Mouse (Mus musculus) limb, embryonic 12.5 days (tissue): ENCODE measurements around the gene Abhd17b. TPM values are rescaled to one million over a fixed set of nuclear protein-coding genes. Genes with fewer than 3 reads are reported as not detected.

ENCODE experiments used
- ATAC-seq: fragments of 200-750 bp; cut with Nextera tagmentation; 2 replicates; pipeline ENCODE4 v1.8.0; 2017; ENCODE audit warnings: low read depth, moderate TSS enrichment; ENCODE audit not compliant: insufficient number of reproducible peaks, insufficient read depth, low FRiP score, low TSS enrichment
- H3K27ac ChIP-seq: fragments of 300-500 bp; sonication (generic); 2 replicates; pipeline ENCODE4 v1.5.1; 2016; ENCODE audit warnings: mild to moderate bottlenecking, moderate library complexity
- H3K27me3 ChIP-seq: fragments of 300-500 bp; sonication (generic); 2 replicates; pipeline ENCODE4 v1.6.1; 2016; ENCODE audit warnings: mild to moderate bottlenecking, moderate library complexity
- H3K36me3 ChIP-seq: fragments of 300-500 bp; sonication (generic); 2 replicates; pipeline ENCODE4 v1.6.1; 2016; ENCODE audit warnings: mild to moderate bottlenecking, moderate library complexity
- H3K4me1 ChIP-seq: fragments of 300-500 bp; sonication (generic); replicated peaks from 2 replicates; pipeline ENCODE4 v1.6.1; 2016
- H3K4me2 ChIP-seq: fragments of 300-500 bp; sonication (generic); 2 replicates; pipeline ENCODE4 v1.6.1; 2016; ENCODE audit warnings: mild to moderate bottlenecking, moderate library complexity
- H3K4me3 ChIP-seq: fragments of 300-500 bp; sonication (generic); replicated peaks from 2 replicates; pipeline ENCODE4 v1.5.1; 2016; ENCODE audit warnings: mild to moderate bottlenecking
- H3K9ac ChIP-seq: fragments of 300-500 bp; sonication (generic); replicated peaks from 2 replicates; pipeline ENCODE4 v1.6.1; 2016; ENCODE audit warnings: mild to moderate bottlenecking, moderate library complexity
- H3K9me3 ChIP-seq: fragments of 300-500 bp; sonication (generic); 2 replicates; pipeline ENCODE4 v1.6.1; 2016; ENCODE audit warnings: mild to moderate bottlenecking, moderate library complexity
- WGBS: fragments of 180-500 bp; shearing (Covaris S2); methylation state at CpG from one replicate; pipeline ENCODE4 v1.1.7; 2016; 5-methylcytosine and 5-hydroxymethylcytosine counted together
- polyA plus RNA-seq: library from polyadenylated mRNA; unstranded; fragments of >200 nt; fragmentation: Nextera tagmentation; extraction: Ambion mirVana; gene quantifications from 2 replicates; pipeline ENCODE4 v1.2.1, GENCODE M21; 2016

Gene Abhd17b
- polyA plus RNA-seq: 35.5 and 37.4 TPM in 2 replicates

- H3K9ac ChIP-seq: peak within 1 kb of the TSS; percentile 96
- under 1% methylated on average over 86 of the region's 105 CpGs for WGBS
- H3K27ac ChIP-seq: peak within 1 kb of the TSS; percentile 99
- peak within 1 kb of the TSS; percentile 78 for H3K4me3 ChIP-seq
- 0 out of 2 replicates have a peak, but pooled peaks cover 4% of the 10 kb centered on the region for H3K36me3 ChIP-seq
- H3K4me2 ChIP-seq: peak within 1 kb of the TSS; percentile 78
- peak; percentile 35 for ATAC-seq
- H3K9me3 ChIP-seq: no peaks in the 10 kb centered on the region
- H3K27me3 ChIP-seq: no peaks in the 10 kb centered on the region
- H3K4me1 ChIP-seq: peaks cover 19% of the 10 kb centered on the region
These were observed at the start of gene Abhd17b for GRCm38 (mm10) chr19:21653172-21653981. Abhd17b (plus strand) TSS chr19:21653185.

GRCm38 (mm10) chr19:21603836-21604235, 49.1 kb upstream of the Abhd17b start:
- no peak overlapping the region for H3K9ac ChIP-seq
- H3K4me1 ChIP-seq: 0 out of 2 replicates have a peak, but pooled peaks cover 8% of the 10 kb centered on the region
- 74% methylated on average over 3 of the region's 3 CpGs for WGBS
- H3K27ac ChIP-seq: no peak overlapping the region
- ATAC-seq: no peak
- no peaks in the 10 kb centered on the region for H3K36me3 ChIP-seq
- no peak overlapping the region for H3K4me2 ChIP-seq
- H3K27me3 ChIP-seq: no peaks in the 10 kb centered on the region
- no peaks in the 10 kb centered on the region for H3K9me3 ChIP-seq
- no peak overlapping the region for H3K4me3 ChIP-seq

- H3K27ac ChIP-seq: no peak overlapping the region
- H3K9me3 ChIP-seq: no peaks in the 10 kb centered on the region
- H3K4me1 ChIP-seq: no peaks in the 10 kb centered on the region
- H3K9ac ChIP-seq: no peak overlapping the region
- H3K4me3 ChIP-seq: no peak overlapping the region
- ATAC-seq: no peak
- H3K36me3 ChIP-seq: no peaks in the 10 kb centered on the region
- 87% methylated on average over 3 of the region's 3 CpGs for WGBS
- H3K4me2 ChIP-seq: no peak overlapping the region
- H3K27me3 ChIP-seq: no peaks in the 10 kb centered on the region
These were observed 47.7 kb upstream of the Abhd17b start for GRCm38 (mm10) chr19:21605294-21605693.

- Histone ChIP-seq H3K9me3 (no peaks in the 10 kb centered on the region), H3K4me1 (no peaks in the 10 kb centered on the region), H3K36me3 (no peaks in the 10 kb centered on the region), H3K27me3 (no peaks in the 10 kb centered on the region), H3K9ac (no peak overlapping the region), H3K4me2 (no peak overlapping the region), H3K27ac (no peak overlapping the region), H3K4me3 (no peak overlapping the region)
- no peak for ATAC-seq
- 84% methylated on average over 6 of the region's 6 CpGs for WGBS
These were observed 42.7 kb upstream of the Abhd17b start for GRCm38 (mm10) chr19:21610240-21610639.

- Histone ChIP-seq H3K36me3 (no peaks in the 10 kb centered on the region), H3K9ac (no peak overlapping the region), H3K27ac (no peak overlapping the region), H3K4me2 (no peak overlapping the region), H3K9me3 (no peaks in the 10 kb centered on the region), H3K4me3 (no peak overlapping the region), H3K4me1 (no peaks in the 10 kb centered on the region), H3K27me3 (no peaks in the 10 kb centered on the region)
- 68% methylated on average over 6 of the region's 6 CpGs for WGBS
- no peak for ATAC-seq
These were observed 41.7 kb upstream of the Abhd17b start for GRCm38 (mm10) chr19:21611297-21611696.

GRCm38 (mm10) chr19:21611725-21612575, 41.0 kb upstream of the Abhd17b start:
- WGBS: 91% methylated on average over 9 of the region's 9 CpGs
- no peaks in the 10 kb centered on the region for H3K9me3 ChIP-seq
- H3K27ac ChIP-seq: no peak overlapping the region
- H3K36me3 ChIP-seq: no peaks in the 10 kb centered on the region
- ATAC-seq: no peak
- no peak overlapping the region for H3K9ac ChIP-seq
- H3K27me3 ChIP-seq: no peaks in the 10 kb centered on the region
- H3K4me3 ChIP-seq: no peak overlapping the region
- no peaks in the 10 kb centered on the region for H3K4me1 ChIP-seq
- no peak overlapping the region for H3K4me2 ChIP-seq

GRCm38 (mm10) chr19:21615801-21616200, 37.2 kb upstream of the Abhd17b start:
- H3K4me1 ChIP-seq: no peaks in the 10 kb centered on the region
- H3K9ac ChIP-seq: no peak overlapping the region
- no peaks in the 10 kb centered on the region for H3K36me3 ChIP-seq
- 95% methylated on average over 3 of the region's 3 CpGs for WGBS
- H3K9me3 ChIP-seq: no peaks in the 10 kb centered on the region
- H3K4me2 ChIP-seq: no peak overlapping the region
- no peak overlapping the region for H3K4me3 ChIP-seq
- no peak overlapping the region for H3K27ac ChIP-seq
- H3K27me3 ChIP-seq: no peaks in the 10 kb centered on the region
- no peak for ATAC-seq

GRCm38 (mm10) chr19:21623410-21624147, 29.4 kb upstream of the Abhd17b start:
- H3K4me3 ChIP-seq: no peak overlapping the region
- no peak overlapping the region for H3K9ac ChIP-seq
- H3K9me3 ChIP-seq: no peaks in the 10 kb centered on the region
- no peaks in the 10 kb centered on the region for H3K36me3 ChIP-seq
- H3K4me2 ChIP-seq: no peak overlapping the region
- H3K27ac ChIP-seq: no peak overlapping the region
- no peak for ATAC-seq
- WGBS: 67% methylated on average over 3 of the region's 3 CpGs
- H3K4me1 ChIP-seq: no peaks in the 10 kb centered on the region
- no peaks in the 10 kb centered on the region for H3K27me3 ChIP-seq

GRCm38 (mm10) chr19:21624148-21624535, 28.8 kb upstream of the Abhd17b start:
- Histone ChIP-seq H3K9ac (no peak overlapping the region), H3K27ac (no peak overlapping the region), H3K4me1 (no peaks in the 10 kb centered on the region), H3K27me3 (no peaks in the 10 kb centered on the region), H3K4me2 (no peak overlapping the region), H3K36me3 (no peaks in the 10 kb centered on the region), H3K4me3 (no peak overlapping the region), H3K9me3 (no peaks in the 10 kb centered on the region)
- WGBS: 87% methylated on average over 4 of the region's 4 CpGs
- ATAC-seq: no peak

- H3K27me3 ChIP-seq: no peaks in the 10 kb centered on the region
- no peak for ATAC-seq
- no peak overlapping the region for H3K4me2 ChIP-seq
- H3K27ac ChIP-seq: no peak overlapping the region
- H3K4me3 ChIP-seq: no peak overlapping the region
- H3K36me3 ChIP-seq: no peaks in the 10 kb centered on the region
- H3K9me3 ChIP-seq: no peaks in the 10 kb centered on the region
- H3K4me1 ChIP-seq: 0 out of 2 replicates have a peak, but pooled peaks cover 7% of the 10 kb centered on the region
- no peak overlapping the region for H3K9ac ChIP-seq
- WGBS: 90% methylated on average over 6 of the region's 6 CpGs
These were observed 26.6 kb upstream of the Abhd17b start for GRCm38 (mm10) chr19:21626271-21626988.
